Mouse (Mus musculus) limb, embryonic 13.5 days (tissue): Measurements from ENCODE around the gene Cep131. TPM values are rescaled to one million over a fixed set of nuclear protein-coding genes. Genes with fewer than 3 reads are reported as not detected.

ENCODE experiments used
- ATAC-seq: fragments of 200-750 bp; cut with Nextera tagmentation; 2 replicates; pipeline ENCODE4 v1.8.0; 2017; ENCODE audit warnings: low read depth, moderate number of reproducible peaks, moderate TSS enrichment; ENCODE audit not compliant: low FRiP score
- H3K27ac ChIP-seq: fragments of 300-500 bp; sonication (generic); 2 replicates; pipeline ENCODE4 v1.5.1; 2015; ENCODE audit warnings: inconsistent platforms, mild to moderate bottlenecking, moderate library complexity
- H3K27me3 ChIP-seq: fragments of 300-500 bp; sonication (generic); 2 replicates; pipeline ENCODE4 v1.6.1; 2015; ENCODE audit warnings: mild to moderate bottlenecking, inconsistent platforms
- H3K36me3 ChIP-seq: fragments of 300-500 bp; sonication (generic); 2 replicates; pipeline ENCODE4 v1.6.1; 2015; ENCODE audit warnings: inconsistent platforms, mild to moderate bottlenecking, moderate library complexity
- H3K4me1 ChIP-seq: fragments of 300-500 bp; sonication (generic); 2 replicates; pipeline ENCODE4 v1.6.1; 2015; ENCODE audit warnings: inconsistent platforms
- H3K4me2 ChIP-seq: fragments of 300-500 bp; sonication (generic); replicated peaks from 2 replicates; pipeline ENCODE4 v1.6.1; 2015; ENCODE audit warnings: inconsistent platforms, mild to moderate bottlenecking, moderate library complexity
- H3K4me3 ChIP-seq: fragments of 300-500 bp; sonication (generic); 2 replicates; pipeline ENCODE4 v1.5.1; 2015; ENCODE audit warnings: moderate library complexity, mild to moderate bottlenecking, inconsistent platforms
- H3K9ac ChIP-seq: fragments of 300-500 bp; sonication (generic); 2 replicates; pipeline ENCODE4 v1.6.1; 2015; ENCODE audit warnings: mild to moderate bottlenecking, inconsistent platforms
- H3K9me3 ChIP-seq: fragments of 300-500 bp; sonication (generic); 2 replicates; pipeline ENCODE4 v1.6.1; 2016; ENCODE audit warnings: inconsistent platforms
- WGBS: fragments of 180-500 bp; shearing (Covaris S2); methylation state at CpG from one replicate; pipeline ENCODE4 v1.1.7; 2015; 5-methylcytosine and 5-hydroxymethylcytosine counted together
- polyA plus RNA-seq: library from polyadenylated mRNA; unstranded; fragments of >200 nt; fragmentation: Nextera tagmentation; extraction: Ambion mirVana; gene quantifications from 2 replicates; pipeline ENCODE4 v1.2.1, GENCODE M21; 2015

The Cep131 gene
- polyA plus RNA-seq, 1 experiment from 2014 or later = 29.0 TPM

DNA sequence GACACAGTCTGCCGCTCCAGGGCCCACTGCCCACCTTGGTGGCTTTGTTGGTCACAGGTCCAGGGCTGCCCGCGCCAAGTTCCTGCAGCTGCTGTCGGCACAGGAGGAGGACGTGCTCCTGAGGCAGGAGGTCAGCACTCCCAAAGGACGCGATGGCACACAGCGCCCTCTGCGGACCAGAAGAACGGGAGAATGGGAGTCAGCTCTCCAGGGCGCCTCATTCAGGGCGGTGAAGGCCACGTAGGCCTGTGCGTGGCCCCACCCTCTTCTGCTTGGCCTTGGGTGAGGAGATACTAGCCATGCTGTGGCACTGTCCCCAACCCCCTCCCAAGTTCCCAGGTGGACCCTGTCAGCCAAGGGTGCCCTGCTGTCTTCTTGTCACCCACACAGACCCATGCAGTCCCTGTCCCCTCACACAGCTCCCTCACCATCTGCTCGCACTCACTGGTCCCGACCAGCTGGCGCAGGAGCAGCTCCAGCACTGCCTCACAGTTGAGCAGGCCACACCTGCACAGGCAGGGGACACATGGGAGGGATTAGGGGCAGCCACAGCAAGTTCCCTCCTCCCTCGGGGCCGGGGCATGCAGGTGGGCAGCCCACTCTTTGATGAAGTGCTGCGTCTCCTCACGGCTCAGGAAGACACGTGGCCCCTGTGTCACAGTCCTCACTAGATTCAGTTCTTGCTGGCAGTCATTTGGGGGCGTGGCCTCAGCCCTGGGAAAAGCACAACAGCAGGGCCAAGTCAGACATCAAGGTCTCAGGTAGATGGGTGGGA, 6.4 kb upstream of the Cep131 start:
- Histone ChIP-seq H3K27ac (no peak overlapping the region), H3K4me1 (peaks cover 8% of the 10 kb centered on the region), H3K4me2 (no peak overlapping the region), H3K9ac (no peak overlapping the region), H3K27me3 (no peaks in the 10 kb centered on the region), H3K4me3 (no peak overlapping the region), H3K9me3 (no peaks in the 10 kb centered on the region), H3K36me3 (peaks cover 68% of the 10 kb centered on the region)
- 73% methylated on average over 23 of the region's 23 CpGs for WGBS
- ATAC-seq = no peak

DNA sequence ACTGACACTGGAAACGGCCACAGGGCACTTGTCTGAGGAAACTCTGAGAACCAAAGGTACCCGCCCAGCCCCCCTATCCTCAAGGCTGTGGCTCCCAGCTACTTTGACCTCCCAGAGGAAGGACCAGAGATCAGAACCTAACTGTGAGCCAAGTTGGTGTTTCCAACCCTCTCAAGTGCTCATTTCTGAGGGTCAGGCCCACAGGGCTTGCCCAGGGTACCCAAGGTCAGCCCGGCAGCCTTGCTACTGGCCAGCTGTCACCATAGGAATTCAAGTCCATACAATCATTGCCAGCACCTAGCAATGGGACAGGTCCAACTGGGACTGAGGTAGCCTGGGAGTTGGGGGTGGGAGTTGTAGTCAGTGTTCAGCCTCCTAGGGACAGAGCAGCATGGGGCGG, 4.0 kb upstream of the Cep131 start:
- 90% methylated on average over 4 of the region's 4 CpGs for WGBS
- Histone ChIP-seq H3K9ac (no peak overlapping the region), H3K4me2 (no peak overlapping the region), H3K4me1 (peaks cover 5% of the 10 kb centered on the region), H3K27ac (no peak overlapping the region), H3K36me3 (peaks cover 55% of the 10 kb centered on the region), H3K9me3 (no peaks in the 10 kb centered on the region), H3K27me3 (no peaks in the 10 kb centered on the region), H3K4me3 (no peak overlapping the region)
- ATAC-seq = no peak

DNA sequence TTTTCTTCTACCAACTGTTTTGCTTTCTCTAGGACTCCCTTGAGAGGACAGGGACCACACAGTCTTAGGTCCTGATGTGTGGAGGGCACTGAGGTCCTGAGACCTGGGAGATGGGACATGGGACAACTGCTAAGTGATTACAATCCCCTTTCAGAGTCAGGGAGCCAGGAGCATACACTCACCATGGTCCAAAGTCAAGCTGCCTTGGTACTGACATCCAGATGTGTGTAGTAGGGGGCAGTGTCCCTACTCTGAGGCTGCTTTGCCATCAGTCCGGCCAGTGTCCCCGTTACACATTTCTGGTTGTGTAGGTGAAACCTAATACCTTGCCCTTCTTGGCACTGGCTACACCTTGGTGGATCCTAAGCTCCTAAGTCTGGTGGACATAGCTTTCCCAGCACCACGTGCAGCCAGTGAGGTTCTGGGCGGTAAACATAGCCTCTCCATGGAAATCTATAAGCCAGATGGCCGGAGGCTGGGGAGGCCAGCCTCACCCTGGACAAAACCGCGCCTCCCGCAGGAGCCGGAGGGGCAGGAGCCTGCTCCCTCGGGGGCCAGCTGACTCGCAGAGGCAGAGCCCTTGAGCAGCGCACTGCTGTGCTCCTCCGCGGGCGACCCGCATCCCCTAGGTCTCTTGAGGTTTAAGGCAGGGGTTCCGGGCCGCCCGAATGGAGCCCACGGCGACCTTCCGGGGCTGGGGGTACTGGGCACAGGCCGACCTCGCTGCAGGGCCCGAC, 568 bp downstream of the Cep131 start:
- Histone ChIP-seq H3K27ac (peak overlapping the region; percentile 77), H3K4me3 (peak overlapping the region; percentile 86), H3K36me3 (peaks cover 39% of the 10 kb centered on the region), H3K27me3 (no peaks in the 10 kb centered on the region), H3K4me1 (peaks cover 10% of the 10 kb centered on the region), H3K9me3 (no peaks in the 10 kb centered on the region), H3K4me2 (peak overlapping the region; percentile 76), H3K9ac (peak overlapping the region; percentile 93)
- WGBS = under 1% methylated on average over 25 of the region's 25 CpGs
- ATAC-seq = peak; percentile 9; the same call in 1 of the 2 replicates

DNA sequence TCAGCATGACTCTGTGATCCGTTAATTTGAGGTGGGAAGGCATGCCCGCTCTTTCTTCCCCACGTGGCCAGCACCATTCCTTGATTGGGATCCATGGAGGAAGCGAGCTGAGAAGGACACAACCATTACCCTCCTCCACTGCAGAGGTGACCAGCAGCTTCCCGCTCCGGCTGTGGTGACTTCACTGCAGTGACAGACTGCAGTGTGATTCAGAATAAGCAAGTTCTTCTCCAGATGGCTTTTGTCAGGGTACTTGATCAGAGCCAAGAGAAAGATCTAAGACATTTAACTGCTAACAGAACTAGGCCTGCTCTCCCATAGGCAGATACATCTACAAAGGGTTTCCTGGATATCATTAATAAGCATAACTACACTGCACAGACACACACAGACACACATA, 6.3 kb downstream of the Cep131 start:
- Histone ChIP-seq H3K9me3 (no peaks in the 10 kb centered on the region), H3K27ac (no peak overlapping the region), H3K9ac (no peak overlapping the region), H3K4me2 (no peak overlapping the region), H3K4me1 (peaks cover 8% of the 10 kb centered on the region), H3K27me3 (no peaks in the 10 kb centered on the region), H3K4me3 (no peak overlapping the region), H3K36me3 (peaks cover 85% of the 10 kb centered on the region)
- no peak for ATAC-seq
- 89% methylated on average over 6 of the region's 6 CpGs for WGBS

DNA sequence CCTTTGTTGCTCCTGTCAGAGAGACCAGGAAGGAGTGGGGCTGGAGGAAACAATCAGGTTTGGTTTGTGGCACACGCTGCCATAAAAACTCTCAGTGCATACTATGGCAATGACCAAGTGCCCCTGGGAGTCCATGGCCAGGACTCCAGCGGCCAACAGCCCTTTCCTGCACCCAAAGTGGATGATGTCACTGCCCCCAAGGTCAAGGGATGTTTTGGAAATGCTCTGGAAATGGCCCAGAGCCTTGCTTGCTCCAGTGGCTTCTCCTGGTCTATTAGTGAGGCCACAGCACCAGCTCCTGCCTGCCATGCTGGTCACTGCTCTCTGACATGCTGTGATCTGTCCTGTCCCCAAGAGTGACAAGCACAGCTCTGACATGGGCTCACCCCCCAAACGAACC, 10.4 kb downstream of the Cep131 start:
- H3K4me3 ChIP-seq = no peak overlapping the region
- no peak overlapping the region for H3K4me2 ChIP-seq
- no peak overlapping the region for H3K9ac ChIP-seq
- H3K27ac ChIP-seq = no peak overlapping the region
- H3K4me1 ChIP-seq = peaks cover 14% of the 10 kb centered on the region
- WGBS = 85% methylated on average over 3 of the region's 3 CpGs
- H3K27me3 ChIP-seq = no peaks in the 10 kb centered on the region
- H3K36me3 ChIP-seq = peaks cover 95% of the 10 kb centered on the region
- H3K9me3 ChIP-seq = no peaks in the 10 kb centered on the region
- no peak for ATAC-seq

DNA sequence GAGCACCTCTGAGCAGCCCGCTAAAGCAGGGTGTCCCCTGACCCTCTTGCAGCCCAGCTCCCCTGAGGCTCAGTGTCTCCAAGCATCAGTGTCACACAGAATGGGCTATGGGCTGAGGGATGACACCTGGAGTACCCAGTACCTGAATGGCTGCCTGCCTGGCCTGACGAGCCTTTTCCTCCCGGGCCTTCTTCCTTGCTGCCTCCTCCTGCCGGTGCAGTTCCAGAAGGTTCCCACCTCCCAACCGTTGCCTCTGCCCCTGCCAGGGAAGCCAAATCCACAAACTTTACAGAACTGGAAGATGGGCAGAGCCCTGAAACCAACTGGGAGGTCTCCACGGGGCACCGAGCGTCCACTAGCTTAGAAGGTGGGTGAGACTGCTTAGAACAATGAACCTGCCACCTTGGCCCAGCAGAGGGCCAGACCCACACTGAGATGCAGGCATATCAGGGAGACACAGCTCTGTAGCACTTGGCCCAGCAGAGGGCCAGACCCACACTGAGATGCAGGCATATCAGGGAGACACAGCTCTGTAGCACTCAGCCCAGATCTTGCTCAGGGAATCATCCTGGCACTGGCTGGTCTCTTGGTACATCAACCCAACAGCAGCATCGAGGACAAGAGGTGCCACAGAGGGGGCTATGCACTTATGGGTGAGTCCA, 13.5 kb downstream of the Cep131 start:
- peaks cover 96% of the 10 kb centered on the region for H3K36me3 ChIP-seq
- WGBS = 90% methylated on average over 9 of the region's 9 CpGs
- no peaks in the 10 kb centered on the region for H3K9me3 ChIP-seq
- H3K4me2 ChIP-seq = no peak overlapping the region
- H3K27ac ChIP-seq = no peak overlapping the region
- no peaks in the 10 kb centered on the region for H3K27me3 ChIP-seq
- H3K4me1 ChIP-seq = peaks cover 14% of the 10 kb centered on the region
- no peak overlapping the region for H3K9ac ChIP-seq
- no peak overlapping the region for H3K4me3 ChIP-seq
- no peak for ATAC-seq

DNA sequence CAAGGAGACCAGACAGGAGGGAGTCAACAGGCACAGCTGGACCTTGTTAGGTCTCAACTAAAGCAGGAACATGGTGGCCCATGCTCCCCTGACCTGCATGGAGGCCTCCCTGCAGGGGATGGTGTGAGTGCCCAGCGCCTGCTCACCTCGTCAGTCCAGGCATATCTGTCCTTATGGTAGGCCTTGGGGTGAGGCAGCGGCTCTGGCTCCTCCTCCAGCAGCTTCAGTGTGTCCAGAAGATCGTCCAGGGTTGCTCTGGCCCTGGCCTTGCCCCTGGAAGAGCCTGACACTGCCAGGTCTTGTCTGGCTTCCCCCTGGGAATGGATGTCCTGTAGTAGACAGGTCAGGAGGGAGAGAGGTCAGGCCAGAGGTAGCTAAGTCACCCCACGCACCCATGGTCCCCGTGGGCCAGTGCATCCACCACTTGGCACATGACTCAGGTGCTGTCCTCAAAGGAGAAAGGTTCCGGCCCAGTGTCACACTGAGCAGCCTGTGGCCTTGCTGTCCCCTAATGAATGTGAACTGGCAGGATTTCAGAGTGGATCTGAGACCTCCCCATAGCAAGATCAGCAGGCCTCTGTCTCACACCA, 14.8 kb downstream of the Cep131 start:
- Histone ChIP-seq H3K4me1 (peaks cover 14% of the 10 kb centered on the region), H3K4me2 (no peak overlapping the region), H3K9ac (no peak overlapping the region), H3K4me3 (no peak overlapping the region), H3K36me3 (peaks cover 97% of the 10 kb centered on the region), H3K27me3 (no peaks in the 10 kb centered on the region), H3K9me3 (no peaks in the 10 kb centered on the region), H3K27ac (no peak overlapping the region)
- WGBS = 79% methylated on average over 7 of the region's 7 CpGs
- ATAC-seq = no peak

DNA sequence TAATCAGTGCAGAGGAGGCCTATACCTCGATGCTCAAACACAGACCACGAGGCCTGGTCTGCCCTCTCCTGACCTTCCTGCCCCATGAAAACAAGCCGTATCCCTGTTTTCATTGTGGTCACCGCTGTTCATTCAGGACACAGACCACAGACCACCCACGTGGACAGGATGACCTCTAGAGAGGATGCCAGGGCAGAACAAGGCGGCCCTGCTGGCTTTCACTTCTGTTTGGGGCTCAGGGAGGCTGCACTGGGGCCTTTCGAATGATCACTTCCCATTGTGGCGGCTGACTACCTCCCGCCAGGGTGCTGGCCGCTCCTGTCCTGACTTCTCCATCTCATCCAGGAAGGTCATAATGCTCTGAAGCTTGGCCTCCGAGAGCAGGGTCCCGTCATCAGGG, 15.6 kb downstream of the Cep131 start:
- no peak overlapping the region for H3K27ac ChIP-seq
- H3K36me3 ChIP-seq = peaks cover 97% of the 10 kb centered on the region
- H3K27me3 ChIP-seq = no peaks in the 10 kb centered on the region
- no peak overlapping the region for H3K4me3 ChIP-seq
- peaks cover 14% of the 10 kb centered on the region for H3K4me1 ChIP-seq
- H3K9me3 ChIP-seq = no peaks in the 10 kb centered on the region
- no peak overlapping the region for H3K4me2 ChIP-seq
- ATAC-seq = no peak
- WGBS = 64% methylated on average over 12 of the region's 12 CpGs
- no peak overlapping the region for H3K9ac ChIP-seq

DNA sequence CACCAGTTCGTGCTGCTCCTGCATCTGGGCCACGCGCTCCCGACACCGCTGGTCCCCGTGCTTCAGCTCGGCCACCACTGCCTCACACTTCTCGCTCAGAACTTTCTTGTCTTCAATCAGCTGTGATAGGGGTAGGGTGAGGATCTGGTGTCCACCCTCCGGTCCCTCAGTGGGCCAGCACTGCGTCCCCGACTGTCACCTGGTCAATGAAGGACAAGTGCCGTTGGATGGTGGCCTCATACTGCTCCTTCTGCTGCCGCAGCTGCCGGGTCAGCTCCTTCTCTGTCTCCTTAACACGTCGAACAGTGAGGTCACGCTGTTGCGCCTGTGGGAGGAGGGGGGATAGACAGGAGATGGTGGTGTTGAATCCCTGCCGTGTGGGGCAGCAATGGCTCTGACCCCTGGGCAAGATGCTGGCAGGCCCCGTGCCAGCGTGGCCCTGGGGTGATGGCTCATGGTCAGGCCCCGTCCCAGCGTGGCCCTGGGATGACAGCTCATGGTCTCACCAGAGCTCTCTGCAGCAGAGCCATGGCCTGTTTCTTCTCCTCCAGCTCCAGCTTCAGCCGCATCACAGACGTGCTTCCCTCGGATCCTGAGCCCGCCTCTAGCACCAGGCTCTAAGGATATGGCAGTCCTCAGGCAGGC, 16.2 kb downstream of the Cep131 start:
- Histone ChIP-seq H3K36me3 (peaks cover 97% of the 10 kb centered on the region), H3K4me1 (peaks cover 9% of the 10 kb centered on the region), H3K27me3 (no peaks in the 10 kb centered on the region), H3K9ac (no peak overlapping the region), H3K4me2 (no peak overlapping the region), H3K4me3 (no peak overlapping the region), H3K27ac (no peak overlapping the region), H3K9me3 (no peaks in the 10 kb centered on the region)
- 90% methylated on average over 27 of the region's 27 CpGs for WGBS
- ATAC-seq = no peak

DNA sequence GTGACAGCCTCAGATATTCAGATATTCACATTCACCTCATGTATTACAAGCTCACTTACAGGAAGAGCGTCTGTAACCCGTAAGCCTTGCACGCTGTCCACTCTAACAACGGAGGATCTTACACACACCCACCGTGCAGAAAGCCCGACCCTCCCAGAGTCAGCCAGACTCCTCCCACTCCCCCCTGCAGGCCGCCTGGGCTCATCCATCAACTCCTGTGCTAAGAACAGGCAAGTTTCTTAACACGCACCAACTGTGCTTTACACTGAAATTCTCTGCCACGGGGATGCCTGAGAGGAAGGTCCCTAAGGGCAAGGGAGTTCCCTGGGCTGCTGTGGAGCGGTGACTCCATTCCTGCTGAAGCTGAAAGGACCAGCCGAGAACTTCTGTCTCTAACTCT, 17.4 kb downstream of the Cep131 start:
- H3K9ac ChIP-seq = no peak overlapping the region
- WGBS = 38% methylated on average over 11 of the region's 11 CpGs

DNA sequence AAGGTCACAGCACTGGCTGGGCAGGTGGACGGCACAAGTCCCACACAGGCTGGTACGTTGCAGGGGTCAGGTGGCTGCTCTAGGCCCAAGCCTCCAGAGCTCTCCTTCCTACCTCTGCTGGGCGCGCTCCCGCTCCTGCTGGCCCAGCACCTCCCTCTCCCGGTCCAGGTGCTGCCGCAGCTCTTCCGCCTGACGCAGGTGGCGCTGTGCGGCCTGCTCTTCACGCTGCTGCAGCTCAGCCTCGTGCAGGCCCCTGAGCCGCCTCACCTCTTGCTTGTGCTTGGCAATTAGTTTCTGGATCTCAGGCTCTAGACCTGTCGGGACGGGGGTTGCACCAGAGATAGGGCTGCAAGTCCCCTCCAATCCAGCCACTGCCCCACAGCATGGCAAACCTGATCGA, 18.8 kb downstream of the Cep131 start:
- H3K4me1 ChIP-seq = no peaks in the 10 kb centered on the region
- H3K4me2 ChIP-seq = no peak overlapping the region
- no peaks in the 10 kb centered on the region for H3K9me3 ChIP-seq
- WGBS = 61% methylated on average over 17 of the region's 17 CpGs
- H3K9ac ChIP-seq = 0 out of 2 replicates have a peak overlapping the region, but pooled peaks have one; percentile 25
- no peaks in the 10 kb centered on the region for H3K27me3 ChIP-seq
- no peak overlapping the region for H3K27ac ChIP-seq
- H3K4me3 ChIP-seq = no peak overlapping the region
- ATAC-seq = no peak
- peaks cover 97% of the 10 kb centered on the region for H3K36me3 ChIP-seq

More for the DNA sequence above, 17.4 kb downstream of the Cep131 start:
- no peak overlapping the region for H3K4me2 ChIP-seq
- no peak overlapping the region for H3K4me3 ChIP-seq
- peaks cover 99% of the 10 kb centered on the region for H3K36me3 ChIP-seq
- ATAC-seq = no peak
- H3K27ac ChIP-seq = no peak overlapping the region
- H3K27me3 ChIP-seq = no peaks in the 10 kb centered on the region
- no peaks in the 10 kb centered on the region for H3K9me3 ChIP-seq
- H3K4me1 ChIP-seq = no peaks in the 10 kb centered on the region
